Mouse (Mus musculus): Measurements from ENCODE around the gene Slc4a1. TPM values are rescaled to one million over a fixed set of nuclear protein-coding genes. Genes with fewer than 3 reads are reported as not detected.
A peak's percentile ranks its signal among the peaks of the same experiment; 100 is the strongest.

Gene Slc4a1
- total and polyA plus RNA-seq, 2 experiments from 2014 or later = 0.48 to 0.84 TPM

- TF ChIP-seq CTCF (IDR thresholded peaks at IDR 0.05; ENCODE audit: low read depth) = no peak
- no peak for ATAC-seq
These were observed 21.5 kb downstream of the Slc4a1 start for GRCm38 (mm10) chr11:102344458-102344857.

DNA sequence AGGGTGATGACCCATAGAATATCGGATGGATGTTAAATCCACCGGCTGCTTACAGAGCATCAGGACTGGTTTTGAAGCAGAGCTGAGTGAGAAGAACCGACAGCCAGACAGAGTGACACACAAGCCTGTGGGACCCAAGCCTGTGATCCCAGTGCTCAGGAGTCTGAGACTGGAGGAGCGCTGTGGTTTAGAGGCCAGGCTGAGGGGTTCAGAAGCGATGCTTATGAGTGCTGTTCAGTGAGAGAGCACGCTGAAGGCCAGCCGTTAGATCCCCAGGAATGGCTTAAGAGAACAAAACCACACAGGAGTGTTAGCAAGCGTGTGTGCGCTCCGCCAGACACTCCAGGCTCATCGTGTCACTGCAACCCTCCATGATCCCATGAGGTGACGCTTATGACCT lies 23.3 kb downstream of the Slc4a1 start:
- Histone ChIP-seq H3K9ac (replicated peaks; ENCODE audit: low read length) (no peak overlapping the region), H3K4me2 (ENCODE audit: low read depth, low read length) (no peak overlapping the region), H3K4me3 (ENCODE audit: low read length) (no peak overlapping the region), H3K9me3 (ENCODE audit: low read length) (no peaks in the 10 kb centered on the region), H3K27ac (no peak overlapping the region), H3K36me3 (ENCODE audit: insufficient read depth, low read length) (no peaks in the 10 kb centered on the region), H3K4me1 (ENCODE audit: insufficient read depth, low read length) (0 out of 2 replicates have a peak, but pooled peaks cover 3% of the 10 kb centered on the region), H3K27me3 (ENCODE audit: insufficient read depth, low read length) (no peaks in the 10 kb centered on the region)
- ATAC-seq (no peak), DNase-seq (ENCODE audit: low spot score) (no peak)
- no peak for TF ChIP-seq CTCF (IDR thresholded peaks at IDR 0.05; ENCODE audit: low read depth)
- 61% methylated on average over 12 of the region's 12 CpGs for WGBS

More at GRCm38 (mm10) chr11:102344458-102344857, 21.5 kb downstream of the Slc4a1 start:
- Histone ChIP-seq H3K4me3 (ENCODE audit: low read length) (no peak overlapping the region), H3K9ac (replicated peaks; ENCODE audit: low read length) (no peak overlapping the region), H3K4me1 (ENCODE audit: insufficient read depth, low read length) (no peaks in the 10 kb centered on the region), H3K36me3 (ENCODE audit: insufficient read depth, low read length) (no peaks in the 10 kb centered on the region), H3K27me3 (ENCODE audit: insufficient read depth, low read length) (no peaks in the 10 kb centered on the region), H3K4me2 (ENCODE audit: low read depth, low read length) (no peak overlapping the region), H3K9me3 (ENCODE audit: low read length) (no peaks in the 10 kb centered on the region), H3K27ac (no peak overlapping the region)
- no peak for DNase-seq (ENCODE audit: low spot score)
- WGBS = 85% methylated on average over 3 of the region's 3 CpGs

- no peak overlapping the region for H3K9ac ChIP-seq (replicated peaks; ENCODE audit: low read length)
- ATAC-seq = no peak
- no peaks in the 10 kb centered on the region for H3K36me3 ChIP-seq (ENCODE audit: insufficient read depth, low read length)
- no peak overlapping the region for H3K4me2 ChIP-seq (ENCODE audit: low read depth, low read length)
- 93% methylated on average over 4 of the region's 4 CpGs for WGBS
- no peaks in the 10 kb centered on the region for H3K9me3 ChIP-seq (ENCODE audit: low read length)
- H3K4me1 ChIP-seq (ENCODE audit: insufficient read depth, low read length) = 0 out of 2 replicates have a peak, but pooled peaks cover 3% of the 10 kb centered on the region
- no peak overlapping the region for H3K4me3 ChIP-seq (ENCODE audit: low read length)
- no peaks in the 10 kb centered on the region for H3K27me3 ChIP-seq (ENCODE audit: insufficient read depth, low read length)
- no peak overlapping the region for H3K27ac ChIP-seq
- no peak for TF ChIP-seq CTCF (IDR thresholded peaks at IDR 0.05; ENCODE audit: low read depth)
- DNase-seq (ENCODE audit: low spot score) = no peak
These were observed 24.9 kb downstream of the Slc4a1 start for GRCm38 (mm10) chr11:102341101-102341500.

DNA sequence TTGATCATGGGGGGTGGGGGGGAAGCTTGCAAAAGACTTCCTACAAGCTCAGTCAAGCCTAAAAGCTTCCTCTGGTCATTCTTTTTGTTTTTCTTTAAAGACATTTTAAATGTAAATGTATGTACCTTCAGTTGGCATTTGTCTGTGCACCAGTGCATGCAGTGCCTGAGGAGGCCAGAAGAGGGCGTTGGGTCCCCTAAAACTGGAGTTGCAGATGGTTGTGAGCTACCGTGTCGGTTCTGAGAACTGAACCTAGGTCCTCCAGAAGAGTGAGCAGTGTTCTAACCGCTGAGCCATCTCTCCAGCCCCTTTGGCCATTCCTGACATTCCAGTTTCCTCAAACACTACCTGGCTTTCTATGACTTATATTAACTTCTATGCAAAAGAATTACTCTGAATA lies 26.4 kb downstream of the Slc4a1 start:
- DNase-seq (ENCODE audit: low spot score) (no peak), ATAC-seq (no peak)
- H3K9me3 ChIP-seq (ENCODE audit: low read length) = no peaks in the 10 kb centered on the region
- no peak overlapping the region for H3K4me2 ChIP-seq (ENCODE audit: low read depth, low read length)
- peak; percentile 54 for TF ChIP-seq CTCF (IDR thresholded peaks at IDR 0.05; ENCODE audit: low read depth)
- H3K36me3 ChIP-seq (ENCODE audit: insufficient read depth, low read length) = no peaks in the 10 kb centered on the region
- no peaks in the 10 kb centered on the region for H3K27me3 ChIP-seq (ENCODE audit: insufficient read depth, low read length)
- 62% methylated on average over 4 of the region's 4 CpGs for WGBS
- no peak overlapping the region for H3K4me3 ChIP-seq (ENCODE audit: low read length)
- H3K9ac ChIP-seq (replicated peaks; ENCODE audit: low read length) = no peak overlapping the region
- H3K27ac ChIP-seq = no peak overlapping the region
- peaks cover 8% of the 10 kb centered on the region; the same call in 1 of the 2 replicates for H3K4me1 ChIP-seq (ENCODE audit: insufficient read depth, low read length)

GRCm38 (mm10) chr11:102339195-102339594 lies 26.8 kb downstream of the Slc4a1 start:
- H3K9me3 ChIP-seq (ENCODE audit: low read length) = no peaks in the 10 kb centered on the region
- no peak overlapping the region for H3K4me3 ChIP-seq (ENCODE audit: low read length)
- peak overlapping the region; percentile 45; the same call in 1 of the 2 replicates for H3K27ac ChIP-seq
- no peak overlapping the region for H3K9ac ChIP-seq (replicated peaks; ENCODE audit: low read length)
- no peaks in the 10 kb centered on the region for H3K27me3 ChIP-seq (ENCODE audit: insufficient read depth, low read length)
- H3K36me3 ChIP-seq (ENCODE audit: insufficient read depth, low read length) = no peaks in the 10 kb centered on the region
- DNase-seq (ENCODE audit: low spot score) (peak; percentile 41), ATAC-seq (no peak)
- H3K4me1 ChIP-seq (ENCODE audit: insufficient read depth, low read length) = peaks cover 8% of the 10 kb centered on the region; the same call in 1 of the 2 replicates
- H3K4me2 ChIP-seq (ENCODE audit: low read depth, low read length) = no peak overlapping the region
- WGBS = 60% methylated on average over 11 of the region's 11 CpGs
- TF ChIP-seq CTCF (IDR thresholded peaks at IDR 0.05; ENCODE audit: low read depth) = no peak

DNA sequence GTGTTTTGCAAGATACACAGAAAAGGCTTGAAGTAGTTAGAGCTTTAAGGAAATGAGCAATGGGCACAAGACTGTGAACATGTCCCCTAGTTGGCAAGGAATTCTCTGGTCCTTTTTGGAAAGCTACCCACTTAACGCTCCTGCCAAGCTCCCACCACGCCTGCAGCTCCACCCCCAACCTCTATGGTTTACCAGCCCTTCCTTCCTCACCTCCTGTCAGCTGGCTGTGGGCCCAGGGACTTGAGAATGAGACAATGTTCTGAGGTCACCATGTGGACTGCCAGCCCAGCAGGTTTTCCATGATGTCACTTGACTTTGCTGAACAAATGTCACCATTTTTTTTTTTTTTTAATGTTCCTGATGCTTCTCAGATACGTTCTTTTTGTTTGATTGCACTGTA lies 27.4 kb downstream of the Slc4a1 start:
- no peak overlapping the region for H3K4me2 ChIP-seq (ENCODE audit: low read depth, low read length)
- WGBS = 25% methylated on average over 3 of the region's 3 CpGs
- H3K36me3 ChIP-seq (ENCODE audit: insufficient read depth, low read length) = no peaks in the 10 kb centered on the region
- no peak overlapping the region for H3K9ac ChIP-seq (replicated peaks; ENCODE audit: low read length)
- H3K9me3 ChIP-seq (ENCODE audit: low read length) = no peaks in the 10 kb centered on the region
- DNase-seq (ENCODE audit: low spot score) (peak; percentile 88), ATAC-seq (peak; percentile 59; the same call in 1 of the 2 replicates)
- TF ChIP-seq CTCF (IDR thresholded peaks at IDR 0.05; ENCODE audit: low read depth) = no peak
- H3K27ac ChIP-seq = no peak overlapping the region
- peaks cover 8% of the 10 kb centered on the region; the same call in 1 of the 2 replicates for H3K4me1 ChIP-seq (ENCODE audit: insufficient read depth, low read length)
- no peak overlapping the region for H3K4me3 ChIP-seq (ENCODE audit: low read length)
- H3K27me3 ChIP-seq (ENCODE audit: insufficient read depth, low read length) = no peaks in the 10 kb centered on the region

- no peak for TF ChIP-seq CTCF (IDR thresholded peaks at IDR 0.05; ENCODE audit: low read depth)
- H3K4me3 ChIP-seq (ENCODE audit: low read length) = no peak overlapping the region
- no peaks in the 10 kb centered on the region for H3K9me3 ChIP-seq (ENCODE audit: low read length)
- H3K4me2 ChIP-seq (ENCODE audit: low read depth, low read length) = no peak overlapping the region
- no peak overlapping the region for H3K9ac ChIP-seq (replicated peaks; ENCODE audit: low read length)
- no peak for ATAC-seq
- no peak overlapping the region for H3K27ac ChIP-seq
- no peaks in the 10 kb centered on the region for H3K36me3 ChIP-seq (ENCODE audit: insufficient read depth, low read length)
- 62% methylated on average over 1 of the region's 1 CpGs for WGBS
- no peaks in the 10 kb centered on the region for H3K27me3 ChIP-seq (ENCODE audit: insufficient read depth, low read length)
- H3K4me1 ChIP-seq (ENCODE audit: insufficient read depth, low read length) = peaks cover 8% of the 10 kb centered on the region; the same call in 1 of the 2 replicates
- no peak for DNase-seq (ENCODE audit: low spot score)
These were observed 28.1 kb downstream of the Slc4a1 start for GRCm38 (mm10) chr11:102337921-102338320.

Data from hindbrain, postnatal 0 days (tissue).